Mouse (Mus musculus) heart, postnatal 0 days (tissue): ENCODE data around the gene Wdr90.

ENCODE experiments used
- CTCF ChIP-seq: IDR thresholded peaks from 2 replicates; pipeline ENCODE4 v1.5.1; 2016; ENCODE audit warnings: antibody characterized with exemption, control low read depth, low read depth
- EP300 ChIP-seq: IDR thresholded peaks from 2 replicates; pipeline ENCODE4 v1.6.1; 2016; ENCODE audit warnings: antibody characterized with exemption, low read depth

- TF ChIP-seq CTCF (peak; percentile 81), EP300 (no peak)
Measured at GRCm38 (mm10) chr17:25801029-25801428, 60.3 kb downstream of the Wdr90 start.
